Mouse (Mus musculus): ENCODE results near the gene Fam25c.
A peak's percentile ranks its signal among the peaks of the same experiment; 100 is the strongest.
"Not testable (repeated sequence)": the region's sequence is repeated elsewhere in the genome, so short reads cannot be mapped to it uniquely, and the experiment has no call there.

The Fam25c gene

GRCm38 (mm10) chr14:34355301-34355700, at the start of gene Fam25c:
Fam25c (minus strand) TSS chr14:34355433.
- DNase-seq = no peak

- DNase-seq = no peak
Measured at GRCm38 (mm10) chr14:34403424-34403823, 48.2 kb upstream of the Fam25c start.

GRCm38 (mm10) chr14:34402871-34403270, 47.6 kb upstream of the Fam25c start:
- DNase-seq = peak in 1 of 2 experiments; percentile 7

GRCm38 (mm10) chr14:34401135-34401534, 45.9 kb upstream of the Fam25c start:
- DNase-seq = peak; percentile 87 to 88

- DNase-seq = no peak
Measured at GRCm38 (mm10) chr14:34400021-34400420, 44.8 kb upstream of the Fam25c start.

- DNase-seq = no peak
Measured at GRCm38 (mm10) chr14:34399301-34399700, 44.1 kb upstream of the Fam25c start.

- DNase-seq = no peak
Measured at GRCm38 (mm10) chr14:34398901-34399300, 43.7 kb upstream of the Fam25c start.

- no peak for DNase-seq
Measured at GRCm38 (mm10) chr14:34397871-34398270, 42.6 kb upstream of the Fam25c start.

GRCm38 (mm10) chr14:34393295-34393694, 38.1 kb upstream of the Fam25c start:
- no peak for DNase-seq

- no peak for DNase-seq
Measured at GRCm38 (mm10) chr14:34382921-34383704, 27.9 kb upstream of the Fam25c start.

- peak; percentile 53 to 76 for DNase-seq
Measured at GRCm38 (mm10) chr14:34378560-34379331, 23.5 kb upstream of the Fam25c start.

GRCm38 (mm10) chr14:34377121-34377520, 21.9 kb upstream of the Fam25c start:
- no peak for DNase-seq

GRCm38 (mm10) chr14:34375941-34376340, 20.7 kb upstream of the Fam25c start:
- no peak for DNase-seq

- DNase-seq = no peak
Measured at GRCm38 (mm10) chr14:34375415-34375904, 20.2 kb upstream of the Fam25c start, which contains the start of gene Mmrn2. Mmrn2 (plus strand) TSS chr14:34375465.

- peak; percentile 38 to 50 for DNase-seq
Measured at GRCm38 (mm10) chr14:34374577-34374976, 19.3 kb upstream of the Fam25c start, which contains the start of gene Sncg. Sncg (minus strand) TSS chr14:34374789.

- no peak for DNase-seq
Measured at GRCm38 (mm10) chr14:34373581-34373980, 18.3 kb upstream of the Fam25c start.

- DNase-seq = peak; percentile 78 to 80
Measured at GRCm38 (mm10) chr14:34372646-34373045, 17.4 kb upstream of the Fam25c start.

- DNase-seq = no peak
Measured at GRCm38 (mm10) chr14:34371763-34372162, 16.5 kb upstream of the Fam25c start.

- no peak for DNase-seq
Measured at GRCm38 (mm10) chr14:34370921-34371320, 15.7 kb upstream of the Fam25c start.

- peak in 1 of 2 experiments; percentile 17 for DNase-seq
Measured at GRCm38 (mm10) chr14:34370203-34370602, 15.0 kb upstream of the Fam25c start.

GRCm38 (mm10) chr14:34365147-34365507, 9.9 kb upstream of the Fam25c start:
- DNase-seq = no peak

- DNase-seq = not testable (repeated sequence)
Measured at GRCm38 (mm10) chr14:34364254-34365146, 9.3 kb upstream of the Fam25c start.

All from kidney, postnatal 4 days (tissue).